Mouse (Mus musculus): Measurements from ENCODE around the gene March6.

March6 gene

GRCm38 (mm10) chr15:31511406-31511771 lies 19.5 kb downstream of the March6 start:
- no peak for DNase-seq (ENCODE audit: low spot score)

- DNase-seq (ENCODE audit: low spot score), result no peak
Observed at GRCm38 (mm10) chr15:31510477-31511405, 20.1 kb downstream of the March6 start.

GRCm38 (mm10) chr15:31505082-31505481 lies 25.8 kb downstream of the March6 start:
- no peak for DNase-seq (ENCODE audit: low spot score)

- DNase-seq (ENCODE audit: low spot score), result no peak
Observed at GRCm38 (mm10) chr15:31503447-31503846, 27.4 kb downstream of the March6 start.

GRCm38 (mm10) chr15:31502996-31503395 lies 27.9 kb downstream of the March6 start:
- DNase-seq (ENCODE audit: low spot score), result no peak

GRCm38 (mm10) chr15:31502313-31502712 lies 28.5 kb downstream of the March6 start:
- no peak for DNase-seq (ENCODE audit: low spot score)

- DNase-seq (ENCODE audit: low spot score), result no peak
Observed at GRCm38 (mm10) chr15:31494803-31495202, 36.0 kb downstream of the March6 start.

- no peak for DNase-seq (ENCODE audit: low spot score)
Observed at GRCm38 (mm10) chr15:31494310-31494709, 36.5 kb downstream of the March6 start.

GRCm38 (mm10) chr15:31487407-31487806 lies 43.4 kb downstream of the March6 start:
- no peak for DNase-seq (ENCODE audit: low spot score)

GRCm38 (mm10) chr15:31476678-31477077 lies 54.2 kb downstream of the March6 start:
- no peak for DNase-seq (ENCODE audit: low spot score)

- no peak for DNase-seq (ENCODE audit: low spot score)
Observed at GRCm38 (mm10) chr15:31472645-31473574, 57.9 kb downstream of the March6 start.

GRCm38 (mm10) chr15:31471529-31471928 lies 59.3 kb downstream of the March6 start:
- no peak for DNase-seq (ENCODE audit: low spot score)

GRCm38 (mm10) chr15:31469497-31469896 lies 61.4 kb downstream of the March6 start:
- no peak for DNase-seq (ENCODE audit: low spot score)

- no peak for DNase-seq (ENCODE audit: low spot score)
Observed at GRCm38 (mm10) chr15:31468806-31469205, 62.0 kb downstream of the March6 start.

- no peak for DNase-seq (ENCODE audit: low spot score)
Observed at GRCm38 (mm10) chr15:31466749-31467148, 64.1 kb downstream of the March6 start.

- no peak for DNase-seq (ENCODE audit: low spot score)
Observed at GRCm38 (mm10) chr15:31466295-31466694, 64.6 kb downstream of the March6 start.

- DNase-seq (ENCODE audit: low spot score), result no peak
Observed at GRCm38 (mm10) chr15:31465806-31466205, 65.0 kb downstream of the March6 start.

GRCm38 (mm10) chr15:31460571-31460970 lies 70.3 kb downstream of the March6 start:
- DNase-seq (ENCODE audit: low spot score), result no peak

- no peak for DNase-seq (ENCODE audit: low spot score)
Observed at GRCm38 (mm10) chr15:31458081-31458480, 72.8 kb downstream of the March6 start.

- no peak for DNase-seq (ENCODE audit: low spot score)
Observed at GRCm38 (mm10) chr15:31456381-31456780, 74.5 kb downstream of the March6 start.

- no peak for DNase-seq (ENCODE audit: low spot score)
Observed at GRCm38 (mm10) chr15:31454861-31455295, 76.0 kb downstream of the March6 start.

- DNase-seq (ENCODE audit: low spot score), result no peak
Observed at GRCm38 (mm10) chr15:31454096-31454860, 76.6 kb downstream of the March6 start.

All from ovary, adult 18-20 months (tissue).